Mouse (Mus musculus) neural tube, embryonic 13.5 days (tissue): ENCODE measurements around the gene Cdc42se2. TPM values are rescaled to one million over a fixed set of nuclear protein-coding genes. Genes with fewer than 3 reads are reported as not detected.

ENCODE experiments used
- ATAC-seq: fragments of 200-750 bp; cut with Nextera tagmentation; 2 replicates; pipeline ENCODE4 v1.8.0; 2017; ENCODE audit warnings: low read depth, mild to moderate bottlenecking, moderate TSS enrichment, moderate library complexity
- H3K27ac ChIP-seq: fragments of 300-500 bp; sonication (generic); replicated peaks from 2 replicates; pipeline ENCODE4 v1.5.1; 2015; ENCODE audit warnings: moderate library complexity, mild to moderate bottlenecking, inconsistent platforms
- H3K27me3 ChIP-seq: fragments of 300-500 bp; sonication (generic); 2 replicates; pipeline ENCODE4 v1.6.1; 2015; ENCODE audit warnings: mild to moderate bottlenecking, inconsistent platforms
- H3K36me3 ChIP-seq: fragments of 300-500 bp; sonication (generic); 2 replicates; pipeline ENCODE4 v1.6.1; 2015; ENCODE audit warnings: mild to moderate bottlenecking, inconsistent platforms
- H3K4me1 ChIP-seq: fragments of 300-500 bp; sonication (generic); replicated peaks from 2 replicates; pipeline ENCODE4 v1.6.1; 2015; ENCODE audit warnings: inconsistent platforms
- H3K4me2 ChIP-seq: fragments of 300-500 bp; sonication (generic); 2 replicates; pipeline ENCODE4 v1.6.1; 2015; ENCODE audit warnings: inconsistent platforms, mild to moderate bottlenecking, moderate library complexity
- H3K4me3 ChIP-seq: fragments of 300-500 bp; sonication (generic); 2 replicates; pipeline ENCODE4 v1.5.1; 2015; ENCODE audit warnings: mild to moderate bottlenecking, inconsistent platforms
- H3K9ac ChIP-seq: fragments of 300-500 bp; sonication (generic); 2 replicates; pipeline ENCODE4 v1.6.1; 2015; ENCODE audit warnings: moderate library complexity, mild to moderate bottlenecking, inconsistent platforms
- H3K9me3 ChIP-seq: fragments of 300-500 bp; sonication (generic); 2 replicates; pipeline ENCODE4 v1.6.1; 2016; ENCODE audit warnings: inconsistent platforms
- WGBS: fragments of 180-500 bp; shearing (Covaris S2); methylation state at CpG from one replicate; pipeline ENCODE4 v1.1.7; 2015; 5-methylcytosine and 5-hydroxymethylcytosine counted together
- polyA plus RNA-seq: library from polyadenylated mRNA; unstranded; fragments of >200 nt; fragmentation: Nextera tagmentation; extraction: Ambion mirVana; gene quantifications from 2 replicates; pipeline ENCODE4 v1.2.1, GENCODE M21; 2015

Gene Cdc42se2
- polyA plus RNA-seq, 1 experiment from 2014 or later: 134 TPM

DNA sequence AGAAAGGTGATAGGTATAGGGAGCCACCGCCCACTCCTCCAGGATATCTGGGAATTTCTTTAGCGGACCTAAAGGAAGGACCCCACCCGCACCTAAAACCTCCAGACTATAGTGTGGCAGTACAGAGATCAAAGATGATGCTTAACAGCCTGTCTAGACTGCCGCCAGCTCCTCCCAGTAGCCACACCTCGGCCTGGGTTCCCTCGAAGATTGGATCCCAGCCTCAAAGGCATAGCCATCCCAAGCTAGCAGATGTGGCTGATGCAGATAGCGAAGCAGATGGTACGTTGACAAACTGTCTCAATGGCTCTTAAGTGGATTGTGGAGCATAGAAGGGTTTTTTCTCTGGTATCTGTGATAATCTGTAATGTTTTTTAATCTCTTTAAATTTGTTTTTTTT, 93.2 kb downstream of the Cdc42se2 start:
- Histone ChIP-seq H3K36me3 (peaks cover 61% of the 10 kb centered on the region), H3K4me1 (0 out of 2 replicates have a peak, but pooled peaks cover 4% of the 10 kb centered on the region), H3K27ac (no peak overlapping the region), H3K4me3 (no peak overlapping the region), H3K4me2 (no peak overlapping the region), H3K9me3 (no peaks in the 10 kb centered on the region), H3K9ac (no peak overlapping the region), H3K27me3 (no peaks in the 10 kb centered on the region)
- WGBS: 75% methylated on average over 8 of the region's 8 CpGs
- ATAC-seq: no peak

DNA sequence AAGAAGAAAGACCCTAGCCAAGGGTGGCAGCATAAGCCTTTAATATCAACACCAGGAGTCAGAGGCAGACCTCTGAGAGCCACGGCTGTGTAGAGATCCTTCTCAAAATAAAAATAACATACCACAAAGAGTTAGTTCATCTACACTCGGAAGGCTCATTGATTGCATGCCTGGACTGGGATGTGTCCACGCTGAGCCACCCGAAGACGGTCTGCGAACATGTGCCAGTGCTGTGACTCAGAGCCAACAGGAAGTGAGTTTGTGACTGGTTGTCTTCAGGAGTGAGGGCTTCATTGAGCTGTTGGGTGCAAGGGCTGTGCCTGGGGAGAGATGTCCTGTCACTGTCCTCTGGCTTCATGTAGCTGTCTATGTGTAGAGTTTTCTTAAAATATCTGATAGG, 93.8 kb downstream of the Cdc42se2 start:
- Histone ChIP-seq H3K27ac (no peak overlapping the region), H3K4me3 (no peak overlapping the region), H3K36me3 (peaks cover 64% of the 10 kb centered on the region), H3K27me3 (no peaks in the 10 kb centered on the region), H3K9me3 (no peaks in the 10 kb centered on the region), H3K4me2 (no peak overlapping the region), H3K4me1 (0 out of 2 replicates have a peak, but pooled peaks cover 4% of the 10 kb centered on the region), H3K9ac (no peak overlapping the region)
- no peak for ATAC-seq
- 92% methylated on average over 6 of the region's 6 CpGs for WGBS

DNA sequence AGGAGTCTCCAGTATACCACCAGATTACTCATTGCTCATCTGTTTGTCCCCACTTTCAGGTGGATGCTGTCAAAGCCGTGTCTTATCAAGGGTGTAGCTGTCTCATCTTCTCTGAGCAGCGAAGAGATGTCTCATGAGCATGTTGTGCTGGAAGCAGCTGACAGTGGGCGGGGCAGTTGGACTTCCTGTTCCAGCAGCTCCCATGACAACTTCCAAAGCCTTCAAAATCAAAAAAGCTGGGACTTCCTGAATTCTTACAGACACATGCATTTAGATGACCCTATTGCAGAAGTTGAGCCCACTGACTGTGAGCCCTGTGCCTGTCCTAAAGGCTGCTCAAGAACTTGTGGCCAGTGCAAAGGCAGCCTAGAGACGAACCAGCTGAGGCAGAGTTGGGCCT, 96.3 kb downstream of the Cdc42se2 start:
- no peak overlapping the region for H3K4me2 ChIP-seq
- peaks cover 63% of the 10 kb centered on the region for H3K36me3 ChIP-seq
- no peaks in the 10 kb centered on the region for H3K9me3 ChIP-seq
- no peak overlapping the region for H3K9ac ChIP-seq
- H3K4me1 ChIP-seq: no peaks in the 10 kb centered on the region
- no peak for ATAC-seq
- H3K27ac ChIP-seq: no peak overlapping the region
- 86% methylated on average over 4 of the region's 4 CpGs for WGBS
- no peak overlapping the region for H3K4me3 ChIP-seq
- no peaks in the 10 kb centered on the region for H3K27me3 ChIP-seq

DNA sequence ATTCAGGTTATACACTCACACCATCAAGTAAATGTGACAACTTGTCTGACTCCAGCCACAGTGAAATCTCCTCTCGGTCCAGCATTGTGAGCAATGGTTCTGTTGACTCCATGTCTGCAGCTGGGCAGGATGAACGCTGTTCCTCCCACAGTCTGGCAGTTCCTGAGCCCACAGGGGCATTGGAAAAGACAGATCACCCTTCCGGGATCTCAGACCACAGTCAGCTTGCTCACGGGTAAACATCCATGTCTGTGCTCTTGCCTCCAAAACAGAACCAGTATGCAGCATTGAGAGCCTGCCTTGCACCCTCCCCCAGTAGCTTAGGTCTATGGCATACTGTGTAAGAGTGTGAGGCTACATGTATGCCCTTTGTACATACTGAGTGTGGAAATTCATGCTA, 97.3 kb downstream of the Cdc42se2 start:
- peaks cover 63% of the 10 kb centered on the region for H3K36me3 ChIP-seq
- 83% methylated on average over 4 of the region's 4 CpGs for WGBS
- no peak for ATAC-seq

DNA sequence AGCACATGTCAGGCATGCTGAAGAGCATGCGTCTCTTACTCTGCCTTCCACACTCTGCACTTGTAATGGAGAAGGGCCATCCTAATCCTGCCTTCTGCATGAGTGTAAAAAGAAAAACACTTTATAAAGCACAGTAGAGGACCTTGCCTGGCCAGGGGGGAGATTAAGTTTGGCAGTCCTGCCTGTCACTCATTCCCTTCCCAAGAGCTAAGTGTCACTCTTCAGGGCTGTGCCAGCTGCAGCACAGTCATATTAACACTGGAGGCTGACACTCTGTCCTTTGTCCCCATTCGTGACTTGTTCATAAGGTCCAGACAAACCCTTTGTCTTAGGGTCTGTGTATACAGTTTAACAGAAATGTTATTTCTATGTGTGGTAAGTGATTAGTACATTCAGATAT, 102.6 kb downstream of the Cdc42se2 start:
- WGBS: 92% methylated on average over 2 of the region's 2 CpGs
- peaks cover 59% of the 10 kb centered on the region for H3K36me3 ChIP-seq
- no peak for ATAC-seq
- no peak overlapping the region for H3K9ac ChIP-seq
- H3K27ac ChIP-seq: no peak overlapping the region
- H3K4me3 ChIP-seq: no peak overlapping the region
- H3K4me1 ChIP-seq: no peaks in the 10 kb centered on the region
- H3K9me3 ChIP-seq: no peaks in the 10 kb centered on the region
- H3K27me3 ChIP-seq: no peaks in the 10 kb centered on the region
- no peak overlapping the region for H3K4me2 ChIP-seq

More for the DNA sequence above, 97.3 kb downstream of the Cdc42se2 start:
- Histone ChIP-seq H3K4me2 (no peak overlapping the region), H3K9ac (no peak overlapping the region), H3K9me3 (no peaks in the 10 kb centered on the region), H3K27me3 (no peaks in the 10 kb centered on the region), H3K27ac (no peak overlapping the region), H3K4me1 (no peaks in the 10 kb centered on the region), H3K4me3 (no peak overlapping the region)

DNA sequence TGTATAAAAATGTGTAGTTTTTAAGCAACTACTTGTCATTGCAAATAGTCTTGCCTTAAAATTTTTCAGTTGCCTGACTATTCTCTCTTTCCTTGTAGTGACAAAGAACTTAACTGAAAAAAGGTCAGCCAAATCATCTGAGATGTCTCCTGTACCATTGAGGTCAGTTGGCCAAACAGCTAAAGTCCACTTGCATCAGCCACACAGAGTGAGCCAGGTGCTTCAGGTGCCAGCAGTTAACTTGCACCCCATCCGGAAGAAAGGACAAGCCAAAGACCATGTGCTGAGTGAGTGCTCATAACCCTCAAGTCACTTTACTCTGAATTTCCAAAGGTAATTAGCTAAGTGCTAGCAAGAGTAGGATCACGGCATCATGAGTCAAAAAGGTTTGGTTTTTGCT, 108.3 kb downstream of the Cdc42se2 start:
- no peak overlapping the region for H3K4me2 ChIP-seq
- no peak overlapping the region for H3K27ac ChIP-seq
- no peaks in the 10 kb centered on the region for H3K4me1 ChIP-seq
- H3K36me3 ChIP-seq: peaks cover 45% of the 10 kb centered on the region
- H3K4me3 ChIP-seq: no peak overlapping the region
- ATAC-seq: no peak
- no peak overlapping the region for H3K9ac ChIP-seq
- WGBS: 95% methylated on average over 2 of the region's 2 CpGs
- no peaks in the 10 kb centered on the region for H3K9me3 ChIP-seq
- no peaks in the 10 kb centered on the region for H3K27me3 ChIP-seq

DNA sequence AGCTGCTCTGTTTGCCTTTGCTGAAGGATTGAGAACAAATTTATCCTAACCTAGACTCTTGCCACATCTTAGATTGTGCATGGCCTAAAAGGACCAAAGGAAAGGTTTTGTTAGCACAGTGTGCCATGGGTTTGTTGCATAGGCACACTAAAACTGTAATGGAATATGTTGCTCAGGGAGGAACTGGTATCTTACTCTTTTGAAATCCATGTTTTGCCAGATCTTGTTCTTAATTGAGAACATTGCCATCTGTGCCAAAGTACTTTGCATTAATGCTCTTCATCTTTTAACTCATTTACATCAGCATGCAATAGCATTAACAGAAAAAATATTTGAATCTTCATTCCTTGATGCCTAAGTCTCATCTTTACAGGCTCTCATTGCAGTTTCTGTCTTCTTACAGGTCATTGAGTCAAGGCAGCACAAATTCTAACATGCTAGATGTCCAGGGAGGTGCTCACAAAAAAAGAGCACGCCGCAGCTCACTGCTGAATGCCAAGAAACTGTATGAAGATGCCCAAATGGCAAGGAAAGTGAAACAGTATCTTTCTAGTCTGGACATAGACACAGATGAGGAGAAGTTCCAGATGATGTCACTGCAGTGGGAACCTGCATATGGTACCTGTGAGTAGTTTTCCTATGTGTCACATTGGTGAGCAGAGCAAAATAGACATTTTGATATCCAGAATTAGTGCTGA, 111.5 kb downstream of the Cdc42se2 start:
- H3K9me3 ChIP-seq: no peaks in the 10 kb centered on the region
- H3K27ac ChIP-seq: no peak overlapping the region
- H3K9ac ChIP-seq: no peak overlapping the region
- H3K4me2 ChIP-seq: no peak overlapping the region
- H3K4me1 ChIP-seq: no peaks in the 10 kb centered on the region
- 95% methylated on average over 2 of the region's 2 CpGs for WGBS
- H3K4me3 ChIP-seq: no peak overlapping the region
- H3K27me3 ChIP-seq: no peaks in the 10 kb centered on the region
- H3K36me3 ChIP-seq: peaks cover 29% of the 10 kb centered on the region
- ATAC-seq: no peak

DNA sequence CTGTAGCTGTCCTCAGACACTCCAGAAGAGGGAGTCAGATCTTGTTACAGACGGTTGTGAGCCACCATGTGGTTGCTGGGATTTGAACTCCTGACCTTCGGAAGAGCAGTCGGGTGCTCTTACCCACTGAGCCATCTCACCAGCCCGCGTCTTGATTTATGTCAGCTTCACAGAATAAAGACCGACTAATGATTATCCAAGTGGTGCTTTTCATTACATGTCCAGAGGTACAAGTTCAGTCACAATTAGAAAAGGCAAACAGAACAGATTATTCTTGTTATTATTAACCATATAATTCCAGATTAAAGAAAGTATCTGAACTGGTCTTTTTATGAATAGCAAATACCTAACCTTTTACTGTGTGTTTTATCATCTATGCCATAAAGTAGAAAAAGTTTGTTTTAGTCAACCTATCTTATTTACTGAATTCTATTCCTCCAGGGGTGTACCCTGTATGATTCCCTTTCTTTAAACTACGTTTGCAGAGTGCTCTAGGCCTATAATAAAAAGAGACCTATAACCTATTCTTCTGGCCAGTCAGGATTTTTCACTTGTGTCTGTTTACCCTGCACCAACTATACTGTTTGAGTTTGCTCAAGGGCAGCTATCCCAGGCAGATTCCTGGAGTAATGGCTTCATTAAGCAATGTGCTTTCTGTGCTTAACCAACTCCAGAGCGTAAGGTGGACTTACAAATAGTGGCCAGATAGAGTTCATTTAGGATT, 113.7 kb downstream of the Cdc42se2 start:
- H3K4me3 ChIP-seq: no peak overlapping the region
- H3K4me2 ChIP-seq: no peak overlapping the region
- peaks cover 11% of the 10 kb centered on the region for H3K36me3 ChIP-seq
- no peaks in the 10 kb centered on the region for H3K27me3 ChIP-seq
- WGBS: 65% methylated on average over 8 of the region's 8 CpGs
- H3K4me1 ChIP-seq: no peaks in the 10 kb centered on the region
- no peak for ATAC-seq
- H3K27ac ChIP-seq: no peak overlapping the region
- H3K9me3 ChIP-seq: no peaks in the 10 kb centered on the region
- no peak overlapping the region for H3K9ac ChIP-seq

Other genes starting within 250 kb of the Cdc42se2 start
- gene Lyrm7, start 73.2 kb upstream of the Cdc42se2 start, polyA plus RNA-seq: 10.9 and 13.3 TPM in 2 replicates
- gene Hint1, start 78.7 kb upstream of the Cdc42se2 start, polyA plus RNA-seq: 715 and 824 TPM in 2 replicates
- 67.2 and 71.8 TPM in 2 replicates for gene Gpx3, start 114.8 kb upstream of the Cdc42se2 start, polyA plus RNA-seq
- 16.1 and 17.3 TPM in 2 replicates for gene Tnip1, start 175.2 kb upstream of the Cdc42se2 start, polyA plus RNA-seq
- gene Anxa6, start 245.8 kb upstream of the Cdc42se2 start, polyA plus RNA-seq: 104 and 106 TPM in 2 replicates